Mouse (Mus musculus) brain, embryonic 14.5 days (tissue): ENCODE measurements around the gene Esrrb.
A peak's percentile ranks its signal among the peaks of the same experiment; 100 is the strongest.

Experiments
- CTCF ChIP-seq: fragments of 200-500 bp; IDR thresholded peaks from 2 replicates; pipeline ENCODE4 v1.5.1; 2012; ENCODE audit warnings: inconsistent platforms, mild to moderate bottlenecking, moderate library complexity, borderline replicate concordance; ENCODE audit not compliant: insufficient read depth, insufficient read length; ENCODE audit errors: extremely low read depth
- POLR2A ChIP-seq: fragments of 200-500 bp; IDR thresholded peaks from 2 replicates; pipeline ENCODE4 v1.6.1; 2012; ENCODE audit warnings: mild to moderate bottlenecking, inconsistent platforms, borderline replicate concordance; ENCODE audit not compliant: poor library complexity, insufficient read depth, insufficient read length, severe bottlenecking; ENCODE audit errors: extremely low read depth

GRCm38 (mm10) chr12:86402718-86403117 lies 41.8 kb downstream of the Esrrb start:
- TF ChIP-seq CTCF (peak; percentile 92), POLR2A (no peak)
